Mouse (Mus musculus) testis, postnatal 14 days (tissue): ENCODE results near the gene Fam170b.

ENCODE experiments used
- DNase-seq: peaks from one replicate; pipeline ENCODE4 v3.0.0; 2021; ENCODE audit warnings: low spot score

The Fam170b gene

DNA sequence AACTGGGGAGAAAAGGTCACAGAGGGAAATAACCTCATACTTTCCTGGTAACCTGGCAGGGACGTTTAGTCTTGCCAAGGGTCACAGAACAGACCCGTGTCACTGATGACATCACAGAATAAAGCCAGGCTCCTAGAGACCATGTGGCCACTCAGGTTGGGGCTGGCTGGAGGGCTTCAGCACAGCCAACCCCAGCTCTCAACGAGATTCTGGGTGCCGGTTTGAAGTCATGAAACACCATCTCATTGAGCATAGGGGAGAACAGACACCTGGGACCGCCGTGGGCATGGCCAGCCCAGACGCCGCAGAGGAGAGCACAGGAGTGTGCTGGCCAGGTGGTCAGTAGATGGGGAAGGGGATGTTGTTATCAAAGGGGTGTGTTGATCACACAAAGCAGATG, at the start of gene Fam170b:
Gene Fam170b, plus strand, starts transcription at position 116 of the 400 bp plus-strand sequence.
- DNase-seq = no peak

- no peak for DNase-seq
These were observed 49.5 kb upstream of the Fam170b start for GRCm38 (mm10) chr14:32784130-32784747.

DNA sequence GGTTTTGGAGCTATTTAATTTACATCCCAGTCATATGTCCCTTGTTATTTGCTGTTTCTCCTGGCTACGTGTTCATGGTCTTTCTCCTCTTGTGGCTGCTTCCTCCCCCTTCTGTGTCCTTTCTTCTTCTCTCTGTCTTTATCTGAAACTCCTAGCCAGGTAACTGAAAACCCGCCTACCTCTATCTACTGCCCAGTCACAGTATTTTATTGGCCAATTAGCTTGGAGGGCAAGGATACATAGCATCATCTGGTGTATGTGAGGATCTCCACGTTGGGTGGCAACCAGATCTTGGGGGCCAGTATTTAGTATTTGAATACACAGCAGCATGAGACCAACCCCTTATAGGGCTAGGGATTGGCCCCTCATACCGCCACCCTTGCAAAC, 49.0 kb upstream of the Fam170b start:
- DNase-seq = no peak

GRCm38 (mm10) chr14:32785556-32786130, 48.1 kb upstream of the Fam170b start, which contains the start of gene Tmem273:
Gene Tmem273 (plus strand): TSS chr14:32785963.
- no peak for DNase-seq

GRCm38 (mm10) chr14:32787691-32788090, 46.1 kb upstream of the Fam170b start:
- DNase-seq = no peak

DNA sequence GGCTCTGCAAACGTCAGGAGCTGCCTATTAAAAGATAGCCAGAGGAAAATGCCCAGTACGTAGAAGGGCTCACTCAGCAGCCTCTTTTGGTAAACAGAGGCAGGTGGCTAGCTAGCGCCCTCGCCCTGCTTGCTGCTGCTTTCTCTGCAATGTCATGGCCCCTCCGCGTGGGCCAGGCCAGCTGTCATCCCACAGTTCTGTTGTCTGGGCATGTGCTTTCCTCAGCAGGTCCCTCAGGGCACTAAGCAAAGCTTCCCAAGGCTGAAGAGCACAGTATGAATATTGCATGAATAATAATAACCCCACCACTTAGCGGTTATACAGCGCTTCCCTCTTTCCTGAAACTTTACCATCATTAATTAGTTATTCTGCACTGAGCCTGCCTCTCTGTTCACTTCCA, 37.4 kb upstream of the Fam170b start:
- no peak for DNase-seq

- no peak for DNase-seq
These were observed 36.0 kb upstream of the Fam170b start for GRCm38 (mm10) chr14:32797803-32798202.

DNA sequence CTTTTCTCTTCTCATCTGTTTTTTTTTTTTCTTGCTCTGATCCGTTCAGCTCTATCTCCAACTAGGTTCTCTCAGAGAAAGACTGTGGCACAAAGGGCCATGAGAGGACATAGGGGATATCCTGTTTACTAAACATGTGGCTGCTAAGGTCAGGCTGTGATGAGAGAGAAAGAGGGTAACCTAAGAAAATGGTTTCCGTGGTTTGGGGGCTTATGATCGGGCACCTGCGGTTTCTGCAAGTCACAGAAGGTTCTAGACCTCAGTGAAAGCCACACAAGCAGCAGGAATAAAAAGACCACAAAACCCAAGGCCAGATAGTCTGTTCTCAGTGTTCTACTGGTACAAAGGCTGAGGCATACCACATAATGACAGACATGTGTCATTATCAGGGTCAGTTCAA, 35.4 kb upstream of the Fam170b start:
- DNase-seq = no peak

DNA sequence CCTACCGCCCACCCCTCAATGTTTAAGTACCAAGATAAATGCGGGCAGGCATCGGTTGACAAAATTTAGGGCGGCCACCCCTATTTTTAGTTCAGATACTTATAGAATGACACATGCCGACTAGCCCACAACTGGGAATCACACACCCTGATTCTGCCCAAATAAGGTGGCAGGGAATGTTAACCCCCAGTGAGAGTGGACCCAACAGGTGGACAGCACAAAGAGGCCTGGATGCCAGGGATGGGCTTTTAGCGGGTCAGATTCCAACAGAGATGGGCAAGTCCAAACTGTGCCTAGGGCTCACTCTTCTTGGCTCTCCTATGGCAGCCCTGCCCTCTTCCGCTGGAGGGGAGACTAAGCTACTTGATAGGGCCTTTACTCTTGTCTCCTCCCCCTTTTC, 33.7 kb upstream of the Fam170b start:
- DNase-seq = no peak

DNA sequence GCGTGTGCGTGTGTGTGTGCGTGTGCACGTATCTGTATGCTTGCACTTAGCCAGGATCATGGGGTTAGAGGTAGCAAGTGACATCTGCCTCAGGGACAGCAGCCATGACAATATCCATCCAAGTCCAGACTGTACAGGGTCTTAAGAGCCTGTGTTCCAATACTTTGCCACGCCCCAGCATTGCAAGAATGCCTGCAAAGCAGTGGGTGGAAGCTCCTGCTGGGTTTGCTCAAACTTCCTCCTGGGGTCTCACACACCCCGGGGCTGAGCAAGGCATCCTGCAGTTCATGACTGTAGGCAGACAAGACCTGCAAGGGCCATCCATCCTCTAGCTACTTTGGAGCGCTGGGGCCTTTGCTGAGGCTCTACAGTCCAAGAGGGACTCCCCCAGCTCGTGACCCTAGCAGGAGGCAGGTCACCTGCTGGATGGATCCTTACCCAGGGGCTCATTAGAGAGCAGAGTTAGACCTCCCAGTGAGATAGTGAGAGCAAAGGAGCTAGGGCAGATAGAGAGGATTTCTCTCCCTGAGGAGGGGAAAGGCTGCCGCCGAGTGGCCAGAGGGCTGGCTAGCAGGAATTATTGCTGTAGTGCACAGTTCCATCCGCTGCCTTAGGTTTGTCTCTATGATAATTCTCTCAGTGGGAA, 32.6 kb upstream of the Fam170b start:
- peak; percentile 22 for DNase-seq

- DNase-seq = no peak
These were observed 32.1 kb upstream of the Fam170b start for GRCm38 (mm10) chr14:32801662-32802024.

GRCm38 (mm10) chr14:32810111-32810510, 23.7 kb upstream of the Fam170b start:
- no peak for DNase-seq

DNA sequence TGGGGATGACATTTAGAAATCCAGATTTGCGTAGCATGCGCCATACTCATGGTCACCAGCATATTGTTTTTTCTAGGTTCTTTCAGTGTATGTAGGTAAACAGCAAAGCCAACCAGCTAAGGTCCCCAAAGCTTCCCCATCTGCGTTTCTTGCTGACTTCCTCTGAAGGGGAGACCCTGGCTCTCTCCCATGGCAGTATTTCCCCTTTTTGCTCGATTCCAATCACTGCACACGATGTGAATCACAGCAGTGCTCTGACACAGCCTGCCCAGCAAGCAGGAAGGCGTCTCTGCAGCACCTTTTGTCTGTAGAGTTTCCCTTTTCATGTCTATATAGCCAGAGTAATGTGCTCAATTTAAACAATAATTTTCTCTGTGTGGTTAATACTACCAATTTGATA, 21.3 kb upstream of the Fam170b start:
- no peak for DNase-seq

DNA sequence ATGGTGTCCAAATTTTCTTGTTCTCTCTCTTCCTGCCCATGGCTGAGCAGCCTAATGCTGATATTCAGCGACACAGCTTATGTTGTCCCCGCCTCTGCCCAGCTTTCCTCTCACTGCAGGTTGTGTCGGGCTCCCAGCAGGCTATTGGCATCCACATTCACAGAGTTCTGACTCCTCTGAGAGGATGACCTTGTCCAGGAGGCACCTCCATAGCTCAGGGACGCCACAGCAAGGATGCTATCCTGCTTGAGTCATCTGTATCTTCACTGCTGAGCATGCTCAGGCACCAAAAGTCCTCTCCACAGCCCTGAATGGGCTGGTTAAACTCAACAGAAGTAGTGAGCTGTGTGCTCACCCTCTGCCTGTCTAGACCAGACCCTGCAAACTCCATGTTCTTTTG, 18.8 kb upstream of the Fam170b start:
- DNase-seq = no peak

- no peak for DNase-seq
These were observed 17.2 kb upstream of the Fam170b start for GRCm38 (mm10) chr14:32816533-32816932.

DNA sequence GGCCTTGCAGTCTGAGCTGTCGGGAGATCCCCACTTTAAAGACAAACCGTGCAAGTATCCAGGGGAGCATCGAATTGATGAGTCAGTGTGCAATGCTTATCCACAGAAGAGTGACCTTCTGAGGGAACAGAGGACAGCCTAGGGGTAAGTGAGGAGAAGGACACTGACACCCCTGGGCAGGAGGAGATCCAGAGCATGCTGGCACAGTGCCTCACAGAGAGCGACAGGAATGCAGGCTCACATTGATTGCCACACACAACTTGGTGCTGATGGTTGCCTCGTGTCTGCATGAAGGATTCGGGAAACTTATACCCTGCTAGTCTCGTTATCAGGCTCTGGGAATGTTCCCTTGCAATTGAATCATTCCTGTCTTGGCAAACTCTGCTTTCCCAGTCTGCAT, 16.5 kb upstream of the Fam170b start:
- DNase-seq = no peak

DNA sequence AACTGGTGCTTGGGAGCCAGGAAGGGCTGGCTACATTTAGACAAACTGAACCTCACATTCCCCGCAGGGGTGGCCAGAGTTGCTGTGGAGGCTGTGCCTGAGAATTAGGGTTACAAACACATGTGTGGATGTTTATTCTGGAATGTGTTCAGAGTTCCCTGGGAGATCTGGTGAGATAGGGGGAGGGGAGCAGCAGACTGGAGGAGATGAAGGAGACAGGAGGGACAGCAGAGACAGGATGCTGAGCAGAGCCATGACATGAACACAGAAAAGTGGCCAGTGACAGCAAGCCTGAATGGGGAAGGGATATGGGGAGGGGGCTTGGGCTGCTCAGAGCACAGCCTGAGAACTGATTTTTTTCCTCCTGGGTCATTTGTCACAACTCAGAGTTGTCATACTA, 14.5 kb upstream of the Fam170b start:
- DNase-seq = no peak

DNA sequence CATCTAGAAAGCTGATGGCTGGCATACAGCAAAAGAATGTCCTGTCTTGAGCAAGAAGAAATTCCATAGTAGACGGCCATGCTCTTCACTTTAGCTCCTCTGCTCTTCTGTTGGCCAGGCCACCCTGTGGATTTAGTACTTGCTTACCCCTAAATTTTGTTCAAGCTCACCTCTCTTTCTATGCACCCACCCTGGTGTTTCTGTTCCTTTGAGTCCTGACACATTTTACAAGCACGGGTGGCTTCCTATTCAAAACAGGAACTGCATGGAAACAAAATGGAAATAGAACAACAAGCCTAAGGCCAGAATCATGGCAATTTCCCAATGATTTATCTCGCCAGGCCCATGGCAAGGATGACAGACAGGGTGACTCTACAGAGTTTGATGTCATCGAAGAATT, 10.9 kb upstream of the Fam170b start:
- DNase-seq = no peak

DNA sequence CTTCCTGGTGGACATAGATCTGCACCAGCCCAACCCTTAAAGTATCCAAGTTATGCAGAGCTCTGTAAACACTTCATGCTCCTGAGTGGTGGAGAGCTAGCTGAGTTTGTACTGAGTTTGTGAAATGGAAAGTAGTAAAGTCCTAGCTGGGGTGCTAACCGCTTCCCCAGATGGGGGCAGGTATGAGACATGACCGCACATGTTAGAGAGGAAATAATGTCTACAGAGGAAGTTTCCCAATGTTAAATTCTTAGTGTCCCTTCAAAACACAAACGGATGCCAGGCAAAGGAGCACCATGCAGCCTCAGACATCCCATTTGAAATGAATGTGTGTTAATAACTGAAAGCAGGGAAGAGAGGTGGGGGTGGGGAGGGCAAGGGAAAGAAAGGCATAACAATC, 9.9 kb upstream of the Fam170b start:
- DNase-seq = no peak

GRCm38 (mm10) chr14:32824267-32825150, 9.3 kb upstream of the Fam170b start:
- no peak for DNase-seq

GRCm38 (mm10) chr14:32825426-32826032, 8.2 kb upstream of the Fam170b start:
- DNase-seq = peak; percentile 58

GRCm38 (mm10) chr14:32827165-32827564, 6.6 kb upstream of the Fam170b start:
- peak; percentile 81 for DNase-seq
